Mouse (Mus musculus): ENCODE data around the gene Tmem156. TPM values are rescaled to one million over a fixed set of nuclear protein-coding genes. Genes with fewer than 3 reads are reported as not detected.

Tmem156 gene
- polyA plus RNA-seq, 1 experiment: 0.19 TPM

GRCm38 (mm10) chr5:65089707-65090106, 2.2 kb downstream of the Tmem156 start:
- WGBS: 56% methylated on average over 3 of the region's 3 CpGs
- Histone ChIP-seq H3K27ac (ENCODE audit: insufficient read depth, low read depth, low read length) (no peak overlapping the region), H3K4me3 (ENCODE audit: insufficient read depth, low read depth, low read length) (no peak overlapping the region), H3K36me3 (ENCODE audit: control insufficient read depth, insufficient read depth, low read length) (no peaks in the 10 kb centered on the region), H3K4me1 (ENCODE audit: control insufficient read depth, insufficient read depth, low read length) (no peaks in the 10 kb centered on the region), H3K27me3 (replicated peaks; ENCODE audit: control insufficient read depth, insufficient read depth, low read length) (no peaks in the 10 kb centered on the region)
- no peak for DNase-seq
- TF ChIP-seq CTCF (conservative IDR thresholded peaks at IDR 0.05; ENCODE audit: insufficient read depth, insufficient read length, low read depth, low read length) (no peak), POLR2A (IDR thresholded peaks at IDR 0.05; ENCODE audit: low read depth, low read length) (no peak)

GRCm38 (mm10) chr5:65086522-65086921, 5.4 kb downstream of the Tmem156 start:
- Histone ChIP-seq H3K4me3 (ENCODE audit: insufficient read depth, low read depth, low read length) (no peak overlapping the region), H3K27me3 (replicated peaks; ENCODE audit: control insufficient read depth, insufficient read depth, low read length) (no peaks in the 10 kb centered on the region), H3K27ac (ENCODE audit: insufficient read depth, low read depth, low read length) (peak overlapping the region; percentile 70; the same call in 1 of the 2 replicates), H3K4me1 (ENCODE audit: control insufficient read depth, insufficient read depth, low read length) (no peaks in the 10 kb centered on the region), H3K36me3 (ENCODE audit: control insufficient read depth, insufficient read depth, low read length) (no peaks in the 10 kb centered on the region)
- 33% methylated on average over 6 of the region's 6 CpGs for WGBS
- DNase-seq: peak; percentile 92
- TF ChIP-seq CTCF (conservative IDR thresholded peaks at IDR 0.05; ENCODE audit: insufficient read depth, insufficient read length, low read depth, low read length) (no peak), POLR2A (IDR thresholded peaks at IDR 0.05; ENCODE audit: low read depth, low read length) (no peak)

DNA sequence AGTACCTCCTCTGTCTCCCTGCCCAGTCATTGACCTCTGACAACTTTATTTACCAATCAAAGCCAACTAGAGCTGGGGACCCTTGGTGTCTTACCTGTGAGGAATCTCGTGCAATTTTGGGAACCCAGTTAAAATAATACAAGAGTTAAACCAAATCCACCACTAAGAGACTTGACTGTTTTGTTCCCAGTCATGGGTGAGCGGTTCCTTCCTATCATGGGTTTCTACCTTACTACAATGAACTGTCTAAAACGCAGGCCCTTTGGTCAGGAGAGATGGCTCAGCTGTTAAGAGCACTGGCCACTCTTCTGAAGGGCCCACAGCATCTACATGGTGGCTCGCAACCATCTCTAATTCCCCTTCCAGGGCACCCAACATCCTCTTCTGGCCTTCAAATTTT, 10.1 kb downstream of the Tmem156 start:
- DNase-seq: peak; percentile 56
- Histone ChIP-seq H3K36me3 (ENCODE audit: control insufficient read depth, insufficient read depth, low read length) (no peaks in the 10 kb centered on the region), H3K4me1 (ENCODE audit: control insufficient read depth, insufficient read depth, low read length) (no peaks in the 10 kb centered on the region), H3K4me3 (ENCODE audit: insufficient read depth, low read depth, low read length) (no peak overlapping the region), H3K27me3 (replicated peaks; ENCODE audit: control insufficient read depth, insufficient read depth, low read length) (no peaks in the 10 kb centered on the region; the same call in 1 of the 2 replicates), H3K27ac (ENCODE audit: insufficient read depth, low read depth, low read length) (no peak overlapping the region)
- TF ChIP-seq POLR2A (IDR thresholded peaks at IDR 0.05; ENCODE audit: low read depth, low read length): no peak
- TF ChIP-seq CTCF (conservative IDR thresholded peaks at IDR 0.05; ENCODE audit: insufficient read depth, insufficient read length, low read depth, low read length): no peak
- 58% methylated on average over 4 of the region's 4 CpGs for WGBS

DNA sequence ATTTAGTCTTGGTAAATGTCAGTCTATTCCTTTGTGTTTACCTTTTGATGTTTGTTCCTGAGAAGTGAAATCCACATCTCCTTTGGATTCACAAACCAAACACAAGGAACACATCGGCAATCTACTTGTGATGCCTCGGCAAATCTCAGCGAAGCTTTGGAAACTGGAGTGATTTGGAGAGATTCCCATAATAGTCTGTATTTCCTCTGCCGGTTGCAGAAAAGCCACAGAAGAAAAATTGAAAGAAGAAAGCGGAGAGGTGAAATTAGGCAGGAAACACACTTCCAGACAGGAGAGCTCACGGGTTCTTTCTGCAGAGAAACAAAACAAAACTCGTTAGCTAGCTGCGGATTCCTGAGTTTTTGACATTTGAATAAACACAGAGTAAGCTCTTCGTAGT, 12.1 kb downstream of the Tmem156 start:
- H3K4me3 ChIP-seq (ENCODE audit: insufficient read depth, low read depth, low read length): 0 out of 2 replicates have a peak overlapping the region, but pooled peaks have one; percentile 14
- H3K27me3 ChIP-seq (replicated peaks; ENCODE audit: control insufficient read depth, insufficient read depth, low read length): no peaks in the 10 kb centered on the region; the same call in 1 of the 2 replicates
- WGBS: 54% methylated on average over 9 of the region's 9 CpGs
- no peaks in the 10 kb centered on the region for H3K4me1 ChIP-seq (ENCODE audit: control insufficient read depth, insufficient read depth, low read length)
- peak; percentile 22 for DNase-seq
- H3K36me3 ChIP-seq (ENCODE audit: control insufficient read depth, insufficient read depth, low read length): no peaks in the 10 kb centered on the region
- TF ChIP-seq POLR2A (IDR thresholded peaks at IDR 0.05; ENCODE audit: low read depth, low read length) (no peak), CTCF (conservative IDR thresholded peaks at IDR 0.05; ENCODE audit: insufficient read depth, insufficient read length, low read depth, low read length) (no peak)
- peak overlapping the region; percentile 45; the same call in 1 of the 2 replicates for H3K27ac ChIP-seq (ENCODE audit: insufficient read depth, low read depth, low read length)

- DNase-seq: no peak
- Histone ChIP-seq H3K4me1 (ENCODE audit: control insufficient read depth, insufficient read depth, low read length) (no peaks in the 10 kb centered on the region), H3K27ac (ENCODE audit: insufficient read depth, low read depth, low read length) (no peak overlapping the region), H3K4me3 (ENCODE audit: insufficient read depth, low read depth, low read length) (no peak overlapping the region), H3K27me3 (replicated peaks; ENCODE audit: control insufficient read depth, insufficient read depth, low read length) (no peaks in the 10 kb centered on the region; the same call in 1 of the 2 replicates), H3K36me3 (ENCODE audit: control insufficient read depth, insufficient read depth, low read length) (no peaks in the 10 kb centered on the region)
- 93% methylated on average over 4 of the region's 4 CpGs for WGBS
- TF ChIP-seq POLR2A (IDR thresholded peaks at IDR 0.05; ENCODE audit: low read depth, low read length): no peak
- no peak for TF ChIP-seq CTCF (conservative IDR thresholded peaks at IDR 0.05; ENCODE audit: insufficient read depth, insufficient read length, low read depth, low read length)
Observed at GRCm38 (mm10) chr5:65078081-65078480, 13.9 kb downstream of the Tmem156 start.

DNA sequence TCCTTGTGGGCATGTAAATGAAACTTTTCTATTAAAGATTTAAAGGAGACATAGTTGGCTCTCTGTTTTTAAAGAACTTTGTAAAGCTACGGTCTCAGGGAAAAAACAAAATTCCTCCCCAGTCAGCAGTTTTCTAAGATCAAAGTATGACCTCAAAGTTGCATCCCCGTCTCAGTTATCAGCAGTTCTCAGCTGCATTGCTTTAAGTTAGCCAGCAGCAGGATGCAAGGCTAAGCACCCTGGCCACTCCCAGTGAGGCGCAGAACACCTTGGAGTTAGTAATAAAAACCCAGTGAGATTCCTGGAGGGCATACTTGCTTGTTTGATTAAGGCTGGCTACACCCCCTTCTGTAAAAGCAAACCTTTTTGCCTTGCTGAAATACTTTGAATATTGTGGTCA, 15.2 kb downstream of the Tmem156 start:
- 41% methylated on average over 3 of the region's 3 CpGs for WGBS
- no peak for DNase-seq
- no peak overlapping the region for H3K4me3 ChIP-seq (ENCODE audit: insufficient read depth, low read depth, low read length)
- H3K27ac ChIP-seq (ENCODE audit: insufficient read depth, low read depth, low read length): no peak overlapping the region
- no peaks in the 10 kb centered on the region for H3K4me1 ChIP-seq (ENCODE audit: control insufficient read depth, insufficient read depth, low read length)
- H3K27me3 ChIP-seq (replicated peaks; ENCODE audit: control insufficient read depth, insufficient read depth, low read length): no peaks in the 10 kb centered on the region; the same call in 1 of the 2 replicates
- no peak for TF ChIP-seq CTCF (conservative IDR thresholded peaks at IDR 0.05; ENCODE audit: insufficient read depth, insufficient read length, low read depth, low read length)
- TF ChIP-seq POLR2A (IDR thresholded peaks at IDR 0.05; ENCODE audit: low read depth, low read length): no peak
- H3K36me3 ChIP-seq (ENCODE audit: control insufficient read depth, insufficient read depth, low read length): no peaks in the 10 kb centered on the region

- no peak overlapping the region for H3K27ac ChIP-seq (ENCODE audit: insufficient read depth, low read depth, low read length)
- no peaks in the 10 kb centered on the region for H3K4me1 ChIP-seq (ENCODE audit: control insufficient read depth, insufficient read depth, low read length)
- peak; percentile 36 for DNase-seq
- WGBS: 63% methylated on average over 2 of the region's 2 CpGs
- no peaks in the 10 kb centered on the region; the same call in 1 of the 2 replicates for H3K27me3 ChIP-seq (replicated peaks; ENCODE audit: control insufficient read depth, insufficient read depth, low read length)
- H3K4me3 ChIP-seq (ENCODE audit: insufficient read depth, low read depth, low read length): no peak overlapping the region
- no peaks in the 10 kb centered on the region for H3K36me3 ChIP-seq (ENCODE audit: control insufficient read depth, insufficient read depth, low read length)
- TF ChIP-seq POLR2A (IDR thresholded peaks at IDR 0.05; ENCODE audit: low read depth, low read length) (no peak), CTCF (conservative IDR thresholded peaks at IDR 0.05; ENCODE audit: insufficient read depth, insufficient read length, low read depth, low read length) (peak; percentile 26; the same call in 1 of the 2 replicates)
Observed at GRCm38 (mm10) chr5:65076087-65076486, 15.8 kb downstream of the Tmem156 start.
